Mouse (Mus musculus) adrenal gland, postnatal 14 days (tissue): ENCODE results near the gene Ak5. TPM values are rescaled to one million over a fixed set of nuclear protein-coding genes. Genes with fewer than 3 reads are reported as not detected.
"Not testable (repeated sequence)": the region's sequence is repeated elsewhere in the genome, so short reads cannot be mapped to it uniquely, and the experiment has no call there.

ENCODE experiments used
- DNase-seq: peaks from one replicate; pipeline ENCODE4 v3.0.0; 2021; ENCODE audit warnings: mixed read lengths
- long read RNA-seq, 2 experiments: library from polyadenylated mRNA; stranded (forward); transcript quantifications; one replicate each; pipeline ENCODE4 v2.0.0; 2021
- total RNA-seq: library from RNA; stranded (reverse); gene quantifications from 2 replicates; pipeline ENCODE4 v1.2.3, GENCODE M21; 2021

Gene Ak5
- total RNA-seq = 3.5 and 4.4 TPM in 2 replicates
- long read RNA-seq, experiment 1, transcript Ak5-201 (14 exons, 3,323 nt) = major isoform, 5 of 9 reads
- long read RNA-seq, experiment 1, partial matches to known transcripts = 1 of 9 reads
- long read RNA-seq, experiment 1, other reads (novel, unspliced or antisense) = 3 of 9 reads
- long read RNA-seq, experiment 2, partial matches to known transcripts = 1 of 8 reads
- long read RNA-seq, experiment 2, other reads (novel, unspliced or antisense) = 4 of 8 reads

DNA sequence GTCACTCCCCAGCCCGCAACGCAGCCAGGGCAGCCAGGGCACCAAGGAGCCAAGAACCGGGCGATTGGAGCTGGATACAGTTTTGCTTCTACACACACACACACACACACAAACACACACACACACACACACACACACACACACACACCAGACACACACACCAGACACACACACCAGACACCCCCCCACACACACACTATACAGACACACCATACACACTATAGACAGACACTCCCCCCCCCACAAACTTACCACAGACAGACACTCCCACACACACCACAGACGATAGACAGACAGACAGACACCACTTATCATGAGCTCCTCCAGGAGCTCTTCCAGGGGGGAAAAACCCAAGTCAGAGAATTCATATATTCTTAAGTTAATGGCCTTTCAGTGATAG, at the start of gene Ak5:
TSS of gene Ak5 (minus strand) at position 122 of the 400 bp plus-strand sequence.
- no peak for DNase-seq

DNA sequence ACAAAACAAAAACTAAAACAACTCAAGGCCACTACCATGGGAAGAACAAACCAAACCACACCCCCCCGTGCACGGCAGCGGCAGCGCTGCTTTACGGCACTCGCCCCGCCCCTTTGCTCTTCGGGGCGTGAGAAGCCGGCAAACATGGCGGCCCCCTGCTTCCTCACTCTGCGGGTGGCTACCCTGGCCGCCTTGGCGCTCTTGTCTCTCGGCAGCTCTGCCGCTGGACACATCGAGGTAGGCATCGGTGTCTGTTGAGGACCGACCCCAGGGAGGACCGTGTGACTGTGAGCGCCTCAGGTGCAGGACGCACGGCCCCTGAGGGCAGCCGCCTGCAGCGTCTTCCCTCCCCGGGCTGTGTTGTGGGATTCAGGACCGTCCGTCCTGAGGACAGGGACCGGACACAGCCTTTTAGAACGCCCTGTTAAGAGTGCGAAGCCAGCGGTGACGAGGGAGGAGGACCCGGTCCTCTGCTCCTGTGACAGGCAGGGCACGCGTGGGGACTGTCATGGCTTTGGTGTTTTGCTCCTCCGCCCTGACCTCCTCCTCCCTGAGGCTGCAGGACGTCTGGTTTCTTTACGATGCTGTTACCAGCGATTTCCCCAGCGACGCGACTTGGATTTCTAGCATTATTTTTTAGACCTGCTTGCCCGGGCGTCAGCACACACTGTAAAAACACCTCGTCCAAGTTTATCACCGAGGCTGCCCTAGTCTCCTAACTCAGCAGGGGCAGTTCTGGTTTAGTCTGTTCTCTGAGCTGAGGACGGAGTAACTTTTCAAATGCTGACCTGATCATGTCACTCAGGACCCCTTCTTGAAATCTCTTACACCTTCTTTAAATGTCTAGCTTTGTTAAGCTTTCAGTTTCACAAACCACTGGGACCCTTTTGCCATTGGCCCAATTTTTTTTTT, 46.1 kb upstream of the Ak5 start, which contains the start of gene Pigk:
TSS of gene Pigk (plus strand) at position 110 of the 912 bp plus-strand sequence.
- peak; percentile 96 for DNase-seq

DNA sequence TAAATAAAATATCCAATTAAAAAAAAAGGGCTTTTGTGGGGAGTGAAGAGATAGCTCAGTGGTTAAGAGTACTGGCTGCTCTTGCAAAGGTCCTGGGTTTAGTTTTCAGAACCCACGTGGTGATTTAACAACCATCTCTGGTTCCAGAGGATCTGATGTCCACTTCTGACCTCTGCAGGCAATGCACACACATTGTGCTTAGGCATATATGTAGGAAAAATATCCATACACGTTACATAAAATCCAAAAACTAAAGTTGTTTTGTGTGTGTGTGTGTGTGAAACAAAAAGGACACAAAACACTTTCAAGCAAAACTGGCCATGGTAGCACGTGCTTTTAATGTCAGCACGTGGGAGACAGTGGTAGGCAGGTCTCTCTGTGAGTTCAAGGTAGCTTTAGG, 44.8 kb upstream of the Ak5 start:
- no peak for DNase-seq

DNA sequence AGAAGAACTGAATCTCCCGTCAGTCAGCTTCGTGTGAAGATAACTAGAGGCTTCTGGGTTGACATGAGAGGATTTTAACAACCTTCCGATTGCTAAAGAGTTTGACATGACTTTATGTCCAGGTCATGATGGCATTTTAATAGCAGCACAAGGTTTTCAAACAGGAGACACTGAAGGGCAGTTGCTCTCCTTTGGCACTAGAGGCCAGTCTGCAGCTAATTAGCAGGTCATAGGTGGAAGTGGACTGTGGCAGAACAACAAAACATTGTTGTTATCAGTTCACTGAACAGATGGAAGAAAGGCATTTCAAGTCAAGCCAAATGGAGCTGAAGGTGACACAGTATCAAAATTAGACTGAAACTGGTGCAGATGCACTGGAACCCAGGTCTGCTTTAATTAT, 41.8 kb upstream of the Ak5 start:
- no peak for DNase-seq

DNA sequence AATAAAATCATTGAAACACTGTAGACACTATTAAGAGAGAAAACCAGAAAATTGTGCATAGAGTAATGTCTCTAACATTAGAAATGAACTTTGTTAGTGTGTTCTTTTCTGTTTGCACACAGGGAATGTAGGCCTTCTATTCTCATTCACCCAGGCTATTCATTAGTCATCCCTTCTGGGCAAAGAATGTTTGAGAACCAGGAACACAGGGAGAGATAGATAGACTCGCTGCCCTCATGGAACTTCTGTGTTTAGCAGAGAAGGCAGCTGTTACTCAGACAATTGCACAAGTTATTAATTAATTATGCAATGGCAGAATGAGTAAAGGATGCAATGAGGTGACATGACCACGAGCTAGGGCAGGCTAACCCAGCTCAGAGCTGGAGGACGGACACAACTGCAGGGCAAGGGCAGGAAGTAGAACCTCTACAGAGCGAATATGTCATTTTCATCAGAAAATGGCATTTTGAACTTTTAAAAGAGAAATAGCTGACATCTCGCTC, 39.2 kb upstream of the Ak5 start:
- DNase-seq = no peak

DNA sequence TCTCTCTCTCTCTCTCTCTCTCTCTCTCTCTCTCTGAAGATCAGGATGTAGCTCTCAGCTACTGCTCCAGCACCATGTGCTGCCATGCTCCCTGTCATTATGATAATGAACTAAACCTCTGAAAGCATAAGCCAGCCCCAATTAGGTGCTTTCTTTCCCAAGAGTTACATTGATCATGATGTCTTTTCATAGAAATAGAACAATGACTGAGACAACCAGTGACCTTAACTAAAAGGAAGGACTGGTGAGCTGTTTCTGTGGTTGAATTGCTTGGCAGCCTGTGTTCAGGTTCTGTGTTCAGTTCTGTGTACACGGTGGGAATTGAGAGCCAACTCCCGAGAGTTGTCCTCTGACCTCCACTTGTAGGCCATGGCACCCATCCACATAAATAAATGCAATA, 38.7 kb upstream of the Ak5 start:
- no peak for DNase-seq

DNA sequence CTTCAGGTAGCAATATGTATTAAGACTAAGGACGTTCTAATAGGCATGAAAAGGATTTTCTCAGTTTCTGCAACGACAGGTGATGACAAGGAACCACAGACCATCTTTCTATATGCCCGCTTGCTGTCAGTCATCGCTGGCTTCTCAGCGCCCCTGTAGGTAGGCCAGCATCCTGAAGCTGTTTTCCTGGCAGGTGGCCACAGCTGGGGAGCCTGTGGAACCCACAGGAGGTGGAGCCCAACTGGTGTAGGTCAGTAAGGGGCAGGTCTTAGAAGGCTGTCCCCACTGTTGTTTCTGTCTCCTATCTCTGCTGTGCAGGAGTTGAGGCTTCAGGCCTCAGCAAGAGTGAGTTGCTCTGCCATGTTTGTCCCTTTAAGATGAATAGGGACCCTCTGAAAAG, 37.7 kb upstream of the Ak5 start:
- no peak for DNase-seq

DNA sequence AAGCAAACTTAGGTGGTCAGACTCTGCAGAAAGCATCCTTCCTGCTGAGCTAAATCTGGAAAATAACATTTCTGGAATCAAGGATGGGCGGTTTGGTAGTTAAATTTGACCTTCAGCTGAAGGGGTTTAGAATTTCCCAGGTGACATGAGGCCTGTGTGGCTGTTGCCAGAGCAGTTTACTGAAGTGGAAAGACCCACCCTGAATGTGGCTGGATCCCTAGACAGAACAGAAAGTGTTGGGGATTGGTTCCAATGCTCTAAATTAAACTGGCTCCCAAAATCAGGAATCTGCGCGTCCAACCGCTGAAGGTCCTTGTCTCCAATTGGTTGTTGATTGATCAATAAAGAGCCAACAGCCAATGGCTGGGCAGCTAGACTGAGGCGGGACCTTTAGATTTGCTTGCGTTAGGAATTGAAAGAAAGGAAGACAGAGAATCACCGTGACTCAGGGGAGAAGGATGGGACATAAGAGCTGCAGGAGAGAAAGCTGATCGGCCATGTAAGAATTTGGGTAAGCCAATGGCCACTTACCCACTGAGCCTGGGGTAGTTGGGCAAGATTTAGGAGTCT, 34.2 kb upstream of the Ak5 start:
- DNase-seq = no peak

DNA sequence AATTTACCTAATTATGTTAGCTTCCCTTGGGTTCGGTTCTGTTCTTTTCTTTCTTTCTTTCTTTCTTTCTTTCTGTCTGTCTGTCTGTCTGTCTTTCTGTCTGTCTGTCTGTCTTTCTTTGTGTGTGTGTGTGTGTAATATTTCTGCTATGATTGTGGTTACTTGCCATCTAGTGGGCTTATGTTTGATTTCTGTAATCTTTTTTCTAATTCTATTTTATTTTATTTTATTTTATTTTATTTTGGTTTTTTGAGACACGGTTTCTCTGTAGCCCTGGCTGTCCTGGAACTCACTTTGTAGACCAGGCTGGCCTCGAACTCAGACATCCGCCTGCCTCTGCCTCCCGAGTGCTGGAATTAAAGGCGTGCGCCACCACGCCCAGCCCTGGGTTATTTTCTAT, 33.4 kb upstream of the Ak5 start:
- not testable (repeated sequence) for DNase-seq

DNA sequence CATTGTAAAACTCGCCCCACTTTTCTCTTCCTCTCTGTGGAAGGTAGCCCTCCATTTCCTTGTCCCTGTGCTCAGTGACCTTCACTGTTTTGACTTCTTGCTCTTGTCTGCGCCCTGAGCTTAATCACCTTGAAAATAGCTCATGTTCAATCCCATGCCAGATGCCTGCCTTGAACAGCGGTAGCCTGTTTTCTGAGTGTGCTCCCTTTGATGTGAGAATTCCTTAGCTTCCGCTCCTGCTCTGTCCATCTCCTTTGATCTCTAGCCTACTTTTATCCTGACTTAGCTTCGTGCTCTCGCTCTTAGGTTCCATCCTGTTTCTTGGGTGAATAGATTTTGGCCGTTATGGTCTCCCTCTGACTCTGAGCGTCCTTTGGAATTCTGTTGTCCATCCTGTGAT, 31.1 kb upstream of the Ak5 start:
- no peak for DNase-seq

DNA sequence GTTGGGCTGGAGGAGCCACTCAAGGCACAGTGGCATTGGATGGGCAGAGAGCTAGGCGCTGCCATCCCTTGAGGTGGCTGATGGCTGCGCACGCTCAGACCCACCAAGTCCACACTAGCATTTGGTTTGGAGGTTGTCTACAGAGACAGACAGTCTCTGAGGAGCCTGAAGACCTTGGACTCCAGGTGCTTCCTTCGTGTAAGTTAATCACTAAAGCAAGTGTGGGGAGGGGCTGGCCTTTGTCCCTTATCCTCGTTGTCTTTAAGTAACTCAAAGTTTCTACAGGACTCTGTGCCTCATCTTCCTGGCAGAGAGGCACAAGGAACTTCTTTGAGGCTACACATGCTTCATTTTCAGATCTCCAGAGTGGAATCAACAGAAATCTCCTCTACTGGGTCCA, 29.9 kb upstream of the Ak5 start:
- no peak for DNase-seq

DNA sequence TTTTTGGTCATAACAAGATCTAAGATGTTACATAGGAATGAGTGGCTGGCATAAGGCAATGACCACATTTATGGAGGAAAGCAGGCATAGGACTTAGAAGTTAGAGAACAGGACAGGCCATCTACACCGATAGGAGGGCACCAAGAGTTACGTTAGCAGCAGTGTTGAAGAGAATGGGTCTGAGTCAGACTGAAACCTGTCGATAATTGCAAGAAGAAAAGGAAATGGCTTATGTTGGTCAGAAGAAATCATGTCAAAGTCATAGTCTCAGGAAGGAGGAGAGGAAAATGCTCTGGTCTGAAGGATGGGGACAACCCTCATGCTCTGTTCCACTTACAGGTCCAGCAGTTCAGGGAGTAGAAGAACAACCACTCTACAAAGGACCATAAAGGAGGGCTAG, 26.8 kb upstream of the Ak5 start:
- no peak for DNase-seq

DNA sequence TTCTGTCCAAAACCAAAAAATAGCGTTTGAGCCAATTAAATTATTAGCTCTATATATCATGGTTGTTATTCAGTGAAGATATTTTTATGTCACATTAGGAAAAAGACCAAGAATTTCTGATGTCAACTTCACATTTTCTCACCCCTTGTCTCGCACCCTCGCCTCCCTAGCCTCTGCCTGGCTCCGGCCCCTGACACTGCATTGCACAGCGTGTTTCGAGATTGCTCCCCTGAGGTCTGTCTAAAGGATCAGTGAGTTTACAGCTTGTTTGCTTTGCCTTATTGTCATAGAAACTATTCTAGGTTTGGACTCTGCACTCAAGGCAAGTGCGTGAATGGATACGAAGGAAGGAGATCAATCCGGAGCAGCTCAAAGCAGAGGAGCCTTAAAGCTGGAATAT, 20.9 kb upstream of the Ak5 start:
- DNase-seq = no peak

DNA sequence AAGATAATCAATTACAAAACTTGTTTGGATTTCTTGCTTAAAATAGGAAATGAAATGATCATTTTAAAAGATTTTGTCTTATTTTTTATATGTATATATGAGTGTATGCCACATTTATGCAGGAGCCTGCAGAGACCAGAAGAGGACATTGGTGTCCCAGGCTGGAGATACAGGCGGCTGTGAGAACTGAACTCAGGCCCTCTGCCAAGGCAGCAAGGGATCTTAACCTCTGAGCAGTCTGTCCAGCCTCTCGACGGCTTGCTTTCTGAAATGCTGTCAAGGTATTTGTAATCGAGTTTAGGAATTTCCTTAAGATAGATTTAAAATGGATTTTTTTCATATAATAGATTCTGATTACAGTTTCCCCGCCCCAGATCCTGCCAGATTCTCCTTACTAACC, 20.4 kb upstream of the Ak5 start:
- DNase-seq = no peak

DNA sequence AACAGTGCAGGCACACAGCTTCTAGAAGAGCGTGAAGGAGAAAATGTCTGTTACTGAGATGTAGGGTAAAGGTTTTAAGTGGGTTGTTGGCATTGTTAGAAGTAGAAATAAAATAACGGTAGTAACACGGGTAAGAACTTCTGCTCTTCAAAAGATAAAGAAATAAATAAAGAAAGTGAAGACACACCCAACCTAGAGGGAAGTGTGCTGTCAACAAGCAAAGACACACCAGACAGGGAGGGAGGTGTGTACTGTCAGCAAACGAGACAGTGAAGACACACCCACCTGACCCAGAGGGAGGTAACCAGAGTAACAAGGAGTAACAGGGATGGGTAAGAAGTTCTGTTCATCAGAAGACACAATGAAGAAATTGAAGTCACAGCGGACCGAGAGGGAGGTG, 6.5 kb upstream of the Ak5 start:
- DNase-seq = no peak

DNA sequence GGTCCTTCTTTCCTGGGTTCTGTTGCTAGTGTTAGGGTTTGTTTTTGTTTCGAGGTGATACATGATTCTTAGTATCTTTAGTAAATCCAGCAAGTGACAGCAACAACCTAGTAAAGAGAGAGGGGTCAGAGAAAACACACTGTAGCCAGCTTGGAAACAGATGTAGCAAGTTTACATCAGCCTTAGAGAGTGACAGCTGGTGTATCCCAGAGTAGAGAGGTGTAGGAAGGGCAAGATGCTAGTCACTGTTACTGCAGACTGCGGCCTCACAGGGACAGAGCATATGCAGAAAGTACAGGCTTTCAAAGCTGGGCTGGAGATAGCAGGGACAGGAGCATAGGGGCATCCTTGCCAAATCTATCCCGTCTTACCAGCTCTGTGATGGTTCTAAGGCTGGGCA, 1.6 kb upstream of the Ak5 start:
- no peak for DNase-seq

DNA sequence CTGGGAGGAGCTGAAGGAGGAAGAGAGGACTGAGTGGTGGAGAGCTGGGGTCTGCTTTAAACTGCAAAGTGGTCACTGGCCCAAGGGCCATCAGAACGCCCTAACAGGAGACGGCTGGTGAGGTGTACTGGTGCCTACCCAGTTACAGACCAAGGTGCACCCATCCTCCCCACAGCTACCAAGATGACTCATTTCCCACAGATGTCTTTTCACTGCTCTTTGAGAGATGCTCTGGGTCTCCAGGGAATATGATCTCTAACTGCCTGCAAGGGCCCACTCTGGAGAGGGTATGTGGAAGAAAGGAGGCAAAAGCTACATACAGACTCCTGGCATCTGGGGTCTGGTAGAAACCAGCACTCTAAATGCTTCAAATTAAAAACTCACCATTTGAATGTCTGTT, 633 bp upstream of the Ak5 start:
- no peak for DNase-seq

DNA sequence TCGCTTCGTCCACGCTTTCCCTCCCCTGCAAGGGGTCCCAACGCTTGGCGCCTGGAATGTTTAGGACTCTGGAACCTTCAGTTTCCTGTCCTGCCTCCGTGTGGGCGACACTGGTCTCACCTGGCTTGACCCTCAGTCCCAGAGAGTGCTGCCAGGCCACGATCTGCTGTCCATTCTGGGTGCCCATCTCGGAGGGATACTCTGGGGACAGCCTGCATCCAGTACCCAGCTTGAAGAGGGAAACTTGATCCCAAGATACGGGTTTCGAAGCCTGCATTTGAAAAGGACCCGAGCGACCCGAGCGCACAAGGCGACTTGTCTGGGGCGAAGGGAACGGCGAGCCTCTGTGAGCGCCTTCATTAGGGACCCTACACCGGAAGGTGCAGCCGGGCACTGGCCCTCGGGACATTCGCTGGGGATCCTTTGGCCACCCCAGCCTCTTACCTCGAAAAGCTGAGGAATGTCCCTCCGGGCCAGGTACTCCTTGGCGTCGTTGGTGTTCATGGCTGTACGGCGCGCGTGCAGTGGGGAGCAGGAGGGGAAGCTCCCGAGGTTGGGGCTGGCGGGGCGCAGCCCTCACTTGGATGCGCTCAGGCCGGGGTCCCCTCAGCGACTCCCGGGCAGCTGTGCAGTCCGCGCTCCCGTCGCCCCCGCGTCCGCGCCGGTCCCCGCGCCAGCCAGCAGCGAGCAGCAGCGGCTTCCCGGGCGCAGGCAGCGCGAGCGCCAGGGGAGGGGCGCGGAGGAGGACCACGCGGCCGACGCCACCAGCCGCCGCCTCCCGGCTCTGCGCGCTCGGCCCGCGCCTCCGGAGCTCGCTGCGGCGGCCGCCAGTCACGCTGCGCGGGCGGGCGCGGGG, 576 bp downstream of the Ak5 start:
- DNase-seq = peak; percentile 46

DNA sequence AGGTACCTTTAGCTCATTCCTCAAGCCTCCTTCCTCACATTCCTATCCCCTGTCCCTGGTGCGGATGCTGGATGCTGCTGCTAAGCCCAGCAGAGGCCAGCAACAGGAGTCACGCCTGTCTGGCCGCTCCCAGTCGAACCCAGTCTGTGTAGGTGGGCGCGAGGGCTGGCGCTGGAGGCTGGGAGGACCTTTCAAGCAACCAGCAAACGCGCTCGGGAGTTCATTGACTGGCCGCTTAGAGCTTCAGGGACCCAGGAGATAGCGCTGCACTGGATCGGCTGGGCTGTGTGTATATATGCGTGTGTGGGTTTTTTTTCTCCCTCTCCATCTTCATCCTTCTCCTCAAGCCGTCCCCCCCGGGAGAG, 1.2 kb downstream of the Ak5 start:
- DNase-seq = peak; percentile 11

DNA sequence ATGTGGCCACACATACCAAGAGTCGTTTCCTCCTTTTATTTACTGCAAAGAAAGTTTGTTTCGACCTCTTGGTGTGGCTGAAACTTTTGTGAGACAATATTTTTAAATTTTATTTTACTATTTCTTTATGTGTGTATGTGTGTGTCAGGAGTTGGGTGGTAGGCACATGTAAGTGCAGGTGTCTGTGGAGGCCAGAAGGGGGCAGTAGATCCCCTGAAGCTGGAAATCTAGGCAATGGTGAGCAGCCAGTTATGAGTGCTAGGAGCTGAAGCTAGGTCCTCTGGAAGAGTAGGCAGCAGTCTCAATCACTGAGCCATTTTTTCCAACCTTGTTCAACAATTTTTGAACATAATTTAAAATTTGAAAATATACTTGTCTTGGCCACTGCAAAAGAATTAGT, 9.6 kb downstream of the Ak5 start:
- DNase-seq = no peak

DNA sequence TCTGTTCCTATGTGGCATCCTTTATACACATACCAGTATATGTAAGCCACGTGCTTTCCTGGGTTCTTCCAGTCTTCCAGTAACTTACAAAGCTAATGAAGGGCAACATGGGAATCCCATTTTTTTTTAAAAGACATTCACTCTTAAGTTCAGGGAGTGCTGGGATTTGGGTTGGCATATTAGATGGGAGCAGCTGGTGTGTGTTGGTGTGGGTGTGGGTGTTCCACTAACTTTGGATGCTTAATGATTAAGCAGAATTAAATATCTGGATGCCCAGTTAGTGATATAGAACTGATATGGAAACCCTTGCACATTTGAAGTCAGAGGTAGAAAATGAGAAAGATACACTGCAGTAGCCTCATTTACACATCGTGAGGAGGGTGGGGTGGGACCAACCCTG, 16.2 kb downstream of the Ak5 start:
- DNase-seq = no peak

DNA sequence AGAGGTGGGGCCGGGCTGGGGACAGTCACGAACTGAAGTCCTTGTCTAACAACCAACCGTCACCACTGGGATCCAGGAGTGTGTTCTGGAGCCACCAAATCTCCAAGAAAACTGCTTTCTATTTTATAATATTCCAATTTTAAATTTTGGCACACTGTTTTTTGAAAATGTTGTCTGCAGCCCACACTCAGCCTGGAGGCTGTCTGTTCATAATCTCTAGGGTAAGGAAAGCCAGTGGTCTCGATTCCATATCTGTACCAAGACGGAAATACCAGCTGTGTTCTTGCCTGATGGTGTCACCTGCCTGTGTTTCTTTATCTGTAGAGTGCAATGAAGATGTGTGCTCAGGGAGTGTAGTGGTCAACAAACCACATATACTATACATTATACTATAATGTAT, 23.6 kb downstream of the Ak5 start:
- DNase-seq = no peak
